Mouse (Mus musculus) midbrain, embryonic 10.5 days (tissue): ENCODE data around the gene Ankrd45. TPM values are rescaled to one million over a fixed set of nuclear protein-coding genes. Genes with fewer than 3 reads are reported as not detected.
"Not testable (repeated sequence)": the region's sequence is repeated elsewhere in the genome, so short reads cannot be mapped to it uniquely, and the experiment has no call there.

Experiments used
- DNase-seq: peaks from one replicate; pipeline ENCODE4 v3.0.0-alpha.2; 2017; ENCODE audit warnings: low spot score
- H3K27ac ChIP-seq: fragments of 300-500 bp; sonication (generic); replicated peaks from 2 replicates; pipeline ENCODE4 v1.5.1; 2016; ENCODE audit warnings: mild to moderate bottlenecking
- H3K27me3 ChIP-seq: fragments of 300-500 bp; sonication (generic); 2 replicates; pipeline ENCODE4 v1.6.1; 2016; ENCODE audit warnings: low read depth, mild to moderate bottlenecking; ENCODE audit not compliant: poor library complexity, severe bottlenecking
- H3K36me3 ChIP-seq: fragments of 300-500 bp; sonication (generic); 2 replicates; pipeline ENCODE4 v1.6.1; 2016; ENCODE audit warnings: mild to moderate bottlenecking, moderate library complexity
- H3K4me1 ChIP-seq: fragments of 300-500 bp; sonication (generic); 2 replicates; pipeline ENCODE4 v1.6.1; 2016
- H3K4me3 ChIP-seq: fragments of 300-500 bp; sonication (generic); 2 replicates; pipeline ENCODE4 v1.5.1; 2016; ENCODE audit warnings: mild to moderate bottlenecking, moderate library complexity
- H3K9me3 ChIP-seq: fragments of 300-500 bp; sonication (generic); replicated peaks from 2 replicates; pipeline ENCODE4 v1.6.1; 2016; ENCODE audit warnings: mild to moderate bottlenecking
- WGBS: fragments of 180-500 bp; shearing (Covaris S2); methylation state at CpG from one replicate; pipeline ENCODE4 v1.1.7; 2016; 5-methylcytosine and 5-hydroxymethylcytosine counted together
- polyA plus RNA-seq: library from polyadenylated mRNA; unstranded; fragments of >200 nt; fragmentation: Nextera tagmentation; extraction: Ambion mirVana; gene quantifications from 2 replicates; pipeline ENCODE4 v1.2.1, GENCODE M21; 2016

Gene Ankrd45
- polyA plus RNA-seq, 1 experiment from 2014 or later, result 5.2 TPM

DNA sequence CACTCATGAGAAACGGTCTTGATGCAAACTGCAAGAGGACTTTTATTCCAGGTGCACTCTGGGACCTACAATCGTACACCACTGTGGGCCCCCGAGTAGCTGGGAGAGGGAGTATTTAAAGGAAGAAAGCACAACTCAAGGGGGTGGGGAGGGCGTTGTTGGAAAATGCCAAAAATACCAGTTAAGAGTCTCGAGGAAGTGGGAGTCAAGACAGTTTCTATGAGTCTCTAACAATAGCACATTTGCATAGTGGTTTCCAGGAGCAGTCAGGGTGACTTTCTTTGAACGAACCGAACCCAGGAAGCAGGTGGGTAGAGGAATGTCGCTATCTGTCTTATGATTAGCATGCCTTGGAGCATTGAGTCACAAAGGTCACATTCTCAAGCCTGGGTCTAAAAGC, 3.1 kb downstream of the Ankrd45 start:
- H3K9me3 ChIP-seq, H3K36me3 ChIP-seq, H3K27me3 ChIP-seq, DNase-seq, H3K4me3 ChIP-seq, H3K27ac ChIP-seq, H3K4me1 ChIP-seq: not testable (repeated sequence)
- 85% methylated on average over 8 of the region's 8 CpGs for WGBS

DNA sequence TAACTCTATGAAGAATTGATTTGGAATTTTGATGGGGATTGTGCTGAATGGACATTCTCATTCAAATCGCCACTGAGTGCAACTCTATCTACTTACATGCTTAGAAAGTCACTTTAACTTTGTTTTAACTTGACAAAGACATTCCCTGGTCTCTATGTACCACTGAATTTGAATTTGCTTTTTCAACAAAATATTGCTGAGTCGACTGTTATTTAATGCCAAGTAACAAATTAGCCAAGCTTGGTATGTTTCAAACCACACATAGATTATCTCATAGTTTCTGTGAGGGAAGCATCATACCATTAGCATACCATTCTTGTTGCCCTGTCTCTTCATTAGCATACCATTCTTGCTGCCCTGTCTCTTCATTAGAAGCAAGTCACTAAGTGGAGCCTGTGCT, 5.4 kb downstream of the Ankrd45 start:
- H3K27ac ChIP-seq, result no peak overlapping the region
- H3K36me3 ChIP-seq, result no peaks in the 10 kb centered on the region
- H3K27me3 ChIP-seq, result no peaks in the 10 kb centered on the region
- 87% methylated on average over 2 of the region's 2 CpGs for WGBS
- peaks cover under 1% of the 10 kb centered on the region; the same call in 1 of the 2 replicates for H3K4me1 ChIP-seq
- DNase-seq, result no peak
- H3K4me3 ChIP-seq, result no peak overlapping the region
- H3K9me3 ChIP-seq, result no peaks in the 10 kb centered on the region

DNA sequence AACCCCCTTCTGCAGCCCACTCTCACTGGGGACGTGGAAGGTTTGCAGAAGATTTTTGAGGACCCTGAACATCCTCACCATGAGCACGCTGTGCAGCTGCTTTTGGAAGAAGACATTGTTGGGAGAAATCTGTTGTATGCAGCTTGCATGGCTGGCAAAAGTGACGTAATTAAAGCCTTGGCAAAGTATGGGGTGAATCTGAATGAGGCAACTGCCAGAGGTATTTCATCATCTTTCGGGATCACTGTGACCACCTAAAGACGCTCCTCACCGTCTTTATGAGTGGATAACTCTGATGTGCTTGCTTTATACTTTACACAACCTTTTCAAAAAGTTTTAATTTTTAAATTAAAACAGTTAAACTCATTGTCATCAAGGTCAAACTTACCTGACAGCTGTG, 8.6 kb downstream of the Ankrd45 start:
- no peaks in the 10 kb centered on the region for H3K27me3 ChIP-seq
- DNase-seq, result no peak
- no peaks in the 10 kb centered on the region for H3K4me1 ChIP-seq
- H3K27ac ChIP-seq, result no peak overlapping the region
- H3K36me3 ChIP-seq, result no peaks in the 10 kb centered on the region
- 83% methylated on average over 6 of the region's 6 CpGs for WGBS
- H3K9me3 ChIP-seq, result no peaks in the 10 kb centered on the region
- H3K4me3 ChIP-seq, result no peak overlapping the region

DNA sequence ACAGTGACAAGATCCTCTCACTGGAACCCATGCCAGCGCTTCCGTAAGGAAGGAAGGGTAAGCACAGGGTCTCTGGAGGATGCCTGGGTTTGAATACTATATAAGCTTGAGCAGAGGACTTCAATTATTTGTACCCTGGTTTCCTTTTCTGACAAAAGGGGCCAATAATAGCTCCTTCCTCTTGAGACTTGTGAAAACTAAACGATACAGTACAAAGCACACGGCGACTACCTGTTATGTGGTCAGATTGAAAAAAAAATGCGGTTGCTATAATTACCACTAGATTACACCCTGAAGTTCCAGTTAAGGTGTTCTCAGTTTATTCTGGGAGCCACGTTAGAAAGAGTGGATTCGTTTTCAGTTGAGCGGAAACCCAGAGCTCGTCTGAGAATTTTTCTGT, 14.1 kb downstream of the Ankrd45 start:
- H3K27ac ChIP-seq, result no peak overlapping the region
- no peak for DNase-seq
- H3K9me3 ChIP-seq, result no peaks in the 10 kb centered on the region
- no peaks in the 10 kb centered on the region for H3K36me3 ChIP-seq
- H3K4me1 ChIP-seq, result no peaks in the 10 kb centered on the region
- no peaks in the 10 kb centered on the region for H3K27me3 ChIP-seq
- 86% methylated on average over 10 of the region's 10 CpGs for WGBS
- no peak overlapping the region for H3K4me3 ChIP-seq

DNA sequence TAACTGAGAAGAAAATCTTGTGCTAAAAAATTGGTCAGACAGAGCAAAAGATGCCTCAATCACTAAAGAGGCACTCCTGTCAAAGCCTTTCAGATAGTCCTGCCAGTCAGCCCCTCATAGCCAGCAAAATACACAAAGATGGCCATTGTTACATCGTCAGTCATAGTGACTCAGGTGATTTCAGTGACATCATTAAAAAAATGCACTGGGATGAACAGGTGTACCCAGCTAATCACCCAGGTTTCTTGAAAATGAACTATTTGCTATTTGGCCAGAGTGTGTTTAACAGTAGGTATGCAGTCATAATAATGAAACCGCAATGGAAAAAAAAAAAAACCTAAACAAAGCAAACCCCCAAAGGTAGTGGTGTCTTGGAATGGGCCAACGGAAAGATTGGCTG, 16.7 kb downstream of the Ankrd45 start, which contains the start of gene Tex50:
TSS of gene Tex50 (minus strand) at position 101 of the 400 bp plus-strand sequence.
- no peak within 1 kb of the TSS for H3K4me3 ChIP-seq

DNA sequence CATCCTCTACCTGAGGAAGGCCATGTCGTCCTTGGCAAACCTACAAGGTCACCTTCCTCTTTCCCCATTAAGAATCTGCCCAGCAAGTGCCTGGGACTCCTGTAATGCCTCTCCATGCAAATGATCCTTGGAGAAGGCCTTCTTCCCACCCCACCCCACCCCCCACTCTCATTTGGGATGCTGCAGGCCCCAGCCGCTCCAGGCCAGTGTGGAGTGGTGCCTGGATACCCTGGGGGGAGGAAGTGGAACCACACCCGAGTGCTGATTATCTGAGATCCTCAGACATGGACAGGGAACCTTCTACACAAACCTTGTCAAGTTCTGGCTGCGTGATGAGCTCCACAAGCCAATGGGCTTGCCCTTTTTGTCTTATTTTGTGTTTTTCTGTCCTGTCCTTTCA, 17.8 kb downstream of the Ankrd45 start:
- Histone ChIP-seq H3K27me3 (no peaks in the 10 kb centered on the region), H3K36me3 (no peaks in the 10 kb centered on the region), H3K4me3 (no peak overlapping the region), H3K4me1 (no peaks in the 10 kb centered on the region), H3K9me3 (0 out of 2 replicates have a peak, but pooled peaks cover 4% of the 10 kb centered on the region), H3K27ac (no peak overlapping the region)
- WGBS, result 70% methylated on average over 4 of the region's 4 CpGs
- no peak for DNase-seq

More for the DNA sequence above, 16.7 kb downstream of the Ankrd45 start, which contains the start of gene Tex50:
- Histone ChIP-seq H3K9me3 (0 out of 2 replicates have a peak, but pooled peaks cover 4% of the 10 kb centered on the region), H3K4me1 (no peaks in the 10 kb centered on the region), H3K27ac (no peak within 1 kb of the TSS), H3K36me3 (no peaks in the 10 kb centered on the region), H3K27me3 (no peaks in the 10 kb centered on the region)
- DNase-seq, result no peak
- 92% methylated on average over 3 of the region's 3 CpGs for WGBS

DNA sequence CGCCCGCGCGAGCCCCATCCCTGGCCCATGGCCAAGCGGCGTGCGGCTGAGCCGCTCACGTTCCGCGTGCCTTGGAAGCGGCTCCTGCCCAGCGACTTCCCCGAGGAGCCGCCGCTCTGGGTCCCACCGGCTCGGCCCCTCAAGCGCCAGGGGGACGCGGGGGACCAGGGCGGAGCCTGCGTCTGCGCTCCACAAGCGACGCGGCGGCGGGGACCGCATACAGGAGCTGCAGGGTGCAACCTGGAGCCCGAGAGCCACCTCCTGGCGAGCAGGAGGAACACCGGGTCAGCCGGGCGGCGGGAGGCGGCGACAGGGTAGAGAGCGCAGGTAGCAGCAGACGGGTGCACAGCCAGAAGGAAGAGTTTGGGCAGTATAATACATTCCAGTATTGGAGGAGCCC, 28.2 kb downstream of the Ankrd45 start:
- Histone ChIP-seq H3K4me3 (peak overlapping the region; percentile 57), H3K27me3 (peaks cover 41% of the 10 kb centered on the region), H3K36me3 (no peaks in the 10 kb centered on the region), H3K9me3 (no peaks in the 10 kb centered on the region), H3K27ac (0 out of 2 replicates have a peak overlapping the region, but pooled peaks have one; percentile 23), H3K4me1 (peaks cover 6% of the 10 kb centered on the region)
- WGBS, result 2% methylated on average over 40 of the region's 40 CpGs
- peak; percentile 77 for DNase-seq

DNA sequence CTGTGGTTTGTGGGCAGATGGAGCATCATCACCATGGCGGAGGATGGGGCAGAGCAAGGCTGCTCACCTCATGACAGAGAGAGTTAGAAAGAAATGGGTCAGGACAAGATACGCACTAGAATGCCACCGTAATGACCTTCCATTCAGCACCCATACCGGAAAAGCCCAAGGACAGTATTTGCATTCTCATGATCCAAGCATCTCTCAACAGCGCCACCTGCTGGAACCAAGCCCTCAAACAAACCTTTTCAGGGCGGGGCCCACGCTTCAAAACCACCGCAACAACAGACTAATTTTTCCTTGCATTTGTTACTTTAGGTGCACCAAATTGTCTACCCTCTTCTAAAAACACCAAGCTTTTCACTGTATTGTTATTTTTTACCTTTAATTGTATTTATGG, 38.2 kb downstream of the Ankrd45 start:
- peaks cover 5% of the 10 kb centered on the region for H3K9me3 ChIP-seq
- DNase-seq, result peak; percentile 50
- H3K4me1 ChIP-seq, result no peaks in the 10 kb centered on the region
- H3K36me3 ChIP-seq, result no peaks in the 10 kb centered on the region
- no peaks in the 10 kb centered on the region for H3K27me3 ChIP-seq
- H3K27ac ChIP-seq, result no peak overlapping the region
- WGBS, result 57% methylated on average over 8 of the region's 8 CpGs
- H3K4me3 ChIP-seq, result no peak overlapping the region

DNA sequence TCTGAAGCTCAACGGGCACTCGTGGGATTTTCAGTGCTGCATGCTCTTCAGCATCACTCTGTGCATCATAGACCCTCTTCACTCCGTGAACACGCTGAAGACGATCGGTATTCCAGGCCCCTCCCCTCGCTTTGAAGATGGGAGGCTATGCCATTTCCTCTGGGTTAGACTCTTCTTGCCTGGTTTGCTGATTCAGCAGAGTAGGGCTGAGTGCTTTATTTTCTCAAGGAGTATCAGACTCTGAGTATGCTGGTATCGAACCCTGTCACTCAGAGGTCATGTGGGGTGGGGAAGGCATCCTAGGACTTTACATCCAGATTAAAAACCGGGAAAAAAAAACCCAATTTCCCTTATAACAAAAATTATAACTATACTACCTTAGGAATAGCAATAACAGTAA, 39.9 kb downstream of the Ankrd45 start:
- H3K4me1 ChIP-seq, result no peaks in the 10 kb centered on the region
- H3K27me3 ChIP-seq, result no peaks in the 10 kb centered on the region
- DNase-seq, result no peak
- no peaks in the 10 kb centered on the region for H3K36me3 ChIP-seq
- no peak overlapping the region for H3K4me3 ChIP-seq
- WGBS, result 89% methylated on average over 9 of the region's 9 CpGs
- peaks cover 5% of the 10 kb centered on the region for H3K9me3 ChIP-seq
- H3K27ac ChIP-seq, result no peak overlapping the region

DNA sequence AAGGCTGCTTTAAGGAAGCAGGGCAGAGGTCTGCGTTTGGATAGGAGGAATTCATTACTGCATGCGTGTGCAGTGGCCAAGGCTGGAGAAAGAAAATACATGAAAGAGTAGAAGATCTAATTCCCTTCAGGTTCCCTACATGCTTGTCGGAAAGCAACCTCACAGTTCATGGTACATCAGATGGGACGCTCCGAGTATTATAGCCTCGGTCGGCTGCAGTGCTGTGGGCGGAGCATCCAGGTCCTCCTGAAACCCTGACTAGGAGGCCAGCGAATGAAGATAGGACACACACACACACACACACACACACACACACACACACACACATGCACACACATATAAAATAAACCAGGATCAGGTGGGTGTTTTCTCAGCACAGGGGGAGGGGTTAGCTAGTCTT, 41.2 kb downstream of the Ankrd45 start:
- Histone ChIP-seq H3K9me3 (peaks cover 5% of the 10 kb centered on the region), H3K27ac (no peak overlapping the region), H3K36me3 (no peaks in the 10 kb centered on the region), H3K4me1 (no peaks in the 10 kb centered on the region), H3K27me3 (no peaks in the 10 kb centered on the region), H3K4me3 (no peak overlapping the region)
- WGBS, result 70% methylated on average over 9 of the region's 9 CpGs
- DNase-seq, result no peak

DNA sequence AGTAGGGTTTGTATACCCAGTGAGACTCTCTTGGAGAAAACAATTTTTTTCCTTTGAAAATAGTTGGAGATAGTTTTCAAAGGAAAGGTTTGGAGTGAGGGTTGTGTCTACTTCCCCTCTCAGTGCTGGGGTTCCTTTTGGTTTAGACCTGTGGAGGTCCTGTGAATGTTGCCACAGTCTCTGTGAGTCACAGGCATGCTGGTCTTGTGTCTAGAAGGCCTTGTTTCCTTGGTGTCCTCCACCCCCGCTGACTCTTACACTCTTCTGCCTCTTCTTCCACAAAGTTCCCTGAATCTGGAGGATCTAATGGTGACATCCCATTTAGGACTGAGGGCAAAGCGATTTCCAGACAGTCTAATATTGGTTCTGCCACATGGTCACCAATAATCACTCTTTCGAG, 42.9 kb downstream of the Ankrd45 start:
- Histone ChIP-seq H3K9me3 (peaks cover 6% of the 10 kb centered on the region; the same call in 1 of the 2 replicates), H3K4me3 (no peak overlapping the region), H3K27me3 (no peaks in the 10 kb centered on the region), H3K4me1 (no peaks in the 10 kb centered on the region), H3K36me3 (no peaks in the 10 kb centered on the region), H3K27ac (no peak overlapping the region)
- 91% methylated on average over 3 of the region's 3 CpGs for WGBS
- DNase-seq, result no peak

DNA sequence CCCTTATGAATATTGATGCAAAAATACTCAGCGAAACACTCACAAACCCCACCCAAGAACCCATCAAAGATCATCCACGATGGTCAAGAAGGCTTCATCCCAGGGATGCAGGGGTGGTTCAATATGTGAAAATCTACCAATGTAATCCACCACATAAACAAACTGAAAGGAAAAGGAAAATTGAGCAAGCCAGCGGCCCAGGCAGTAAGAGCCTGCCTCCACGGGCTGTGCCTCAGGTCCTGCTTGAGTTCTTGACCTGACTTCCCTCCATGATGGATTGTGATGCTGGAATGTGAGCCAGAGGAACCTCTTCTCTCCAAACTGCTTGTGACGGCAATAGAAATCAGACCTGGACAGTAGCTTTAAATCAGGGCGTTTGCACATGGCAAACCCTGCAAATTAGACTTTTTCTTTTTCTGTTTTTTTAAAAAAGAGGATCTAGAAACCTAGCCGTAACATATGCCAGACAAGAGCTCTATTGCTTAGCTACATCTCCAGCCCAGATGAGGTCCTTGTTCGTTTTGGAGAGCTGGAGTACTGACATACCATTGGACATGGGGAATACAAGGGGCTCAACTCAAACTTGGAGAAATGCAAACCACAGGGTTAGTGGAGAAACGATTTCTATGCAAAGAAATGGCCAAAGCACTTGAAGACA, 47.9 kb downstream of the Ankrd45 start:
- Histone ChIP-seq H3K36me3 (no peaks in the 10 kb centered on the region), H3K27me3 (no peaks in the 10 kb centered on the region), H3K4me1 (no peaks in the 10 kb centered on the region), H3K27ac (no peak overlapping the region), H3K9me3 (peaks cover 6% of the 10 kb centered on the region; the same call in 1 of the 2 replicates), H3K4me3 (no peak overlapping the region)
- DNase-seq, result no peak
- WGBS, result 84% methylated on average over 9 of the region's 9 CpGs

DNA sequence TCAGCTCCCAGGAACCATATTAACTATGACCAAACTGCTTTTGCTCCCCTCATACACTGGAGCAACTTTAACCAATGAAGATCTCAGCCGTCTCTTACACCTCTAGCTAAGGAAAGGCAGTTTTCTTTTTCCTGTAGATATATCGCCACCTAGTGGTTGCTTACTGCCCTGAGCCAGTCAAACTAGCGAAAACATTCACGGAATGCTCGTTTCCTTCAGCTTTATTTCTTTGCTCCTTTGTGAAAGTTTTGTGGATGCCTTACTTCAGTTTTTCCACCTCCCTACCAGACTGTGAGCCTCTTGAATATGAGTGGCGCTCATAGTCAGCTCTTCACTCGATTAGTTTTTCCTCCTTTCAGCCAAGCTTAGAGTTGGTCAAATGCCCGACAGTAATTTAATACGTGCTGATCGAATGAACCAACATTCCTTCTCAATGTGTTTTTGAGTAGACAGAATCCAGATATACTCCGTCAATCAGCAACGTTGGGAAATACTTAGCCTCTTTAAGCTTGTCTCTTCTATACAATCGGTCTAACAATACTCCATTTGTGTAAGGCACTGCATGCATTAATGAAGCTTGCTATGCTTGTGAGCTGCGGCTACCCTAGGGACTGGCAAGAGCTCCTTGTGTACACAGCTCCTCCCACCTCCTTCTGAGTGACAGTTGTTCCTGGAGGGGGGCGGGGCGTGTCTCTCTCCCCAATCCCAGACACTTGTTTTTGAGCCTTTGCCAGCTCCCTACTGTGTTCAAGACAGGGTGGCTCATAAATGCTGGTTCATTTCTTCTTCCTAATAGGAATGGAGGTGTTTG, 53.3 kb downstream of the Ankrd45 start:
- WGBS, result under 1% methylated on average over 16 of the region's 16 CpGs

More for the DNA sequence above, 53.3 kb downstream of the Ankrd45 start:
- Histone ChIP-seq H3K27ac (peak overlapping the region; percentile 78), H3K4me3 (peak overlapping the region; percentile 60), H3K36me3 (no peaks in the 10 kb centered on the region), H3K27me3 (no peaks in the 10 kb centered on the region), H3K9me3 (no peaks in the 10 kb centered on the region), H3K4me1 (peaks cover 5% of the 10 kb centered on the region)
- DNase-seq, result peak; percentile 82
